Mouse (Mus musculus) intestine, embryonic 15.5 days (tissue): ENCODE measurements around the gene Kdm1a. TPM values are rescaled to one million over a fixed set of nuclear protein-coding genes. Genes with fewer than 3 reads are reported as not detected.

Experiments used
- ATAC-seq: fragments of 200-750 bp; cut with Nextera tagmentation; 2 replicates; pipeline ENCODE4 v1.8.0; 2017; ENCODE audit warnings: moderate TSS enrichment, moderate library complexity
- H3K27ac ChIP-seq: fragments of 300-500 bp; sonication (generic); 2 replicates; pipeline ENCODE4 v1.5.1; 2015; ENCODE audit warnings: mild to moderate bottlenecking, inconsistent platforms
- H3K27me3 ChIP-seq: fragments of 300-500 bp; sonication (generic); replicated peaks from 2 replicates; pipeline ENCODE4 v1.6.1; 2015; ENCODE audit warnings: inconsistent platforms
- H3K36me3 ChIP-seq: fragments of 300-500 bp; sonication (generic); 2 replicates; pipeline ENCODE4 v1.6.1; 2015; ENCODE audit warnings: inconsistent platforms
- H3K4me1 ChIP-seq: fragments of 300-500 bp; sonication (generic); replicated peaks from 2 replicates; pipeline ENCODE4 v1.6.1; 2015; ENCODE audit warnings: inconsistent platforms
- H3K4me2 ChIP-seq: fragments of 300-500 bp; sonication (generic); replicated peaks from 2 replicates; pipeline ENCODE4 v1.6.1; 2015; ENCODE audit warnings: mild to moderate bottlenecking, inconsistent platforms
- H3K4me3 ChIP-seq: fragments of 300-500 bp; sonication (generic); replicated peaks from 2 replicates; pipeline ENCODE4 v1.5.1; 2015; ENCODE audit warnings: inconsistent platforms
- H3K9ac ChIP-seq: fragments of 300-500 bp; sonication (generic); 2 replicates; pipeline ENCODE4 v1.6.1; 2015; ENCODE audit warnings: inconsistent platforms
- H3K9me3 ChIP-seq: fragments of 300-500 bp; sonication (generic); 2 replicates; pipeline ENCODE4 v1.6.1; 2016; ENCODE audit warnings: inconsistent platforms
- WGBS: fragments of 180-500 bp; shearing (Covaris S2); methylation state at CpG from one replicate; pipeline ENCODE4 v1.1.7; 2015; 5-methylcytosine and 5-hydroxymethylcytosine counted together
- polyA plus RNA-seq: library from polyadenylated mRNA; unstranded; fragments of >200 nt; fragmentation: Nextera tagmentation; extraction: Ambion mirVana; gene quantifications from 2 replicates; pipeline ENCODE4 v1.2.1, GENCODE M21; 2015

Gene Kdm1a
- polyA plus RNA-seq: 29.6 and 31.4 TPM in 2 replicates

DNA sequence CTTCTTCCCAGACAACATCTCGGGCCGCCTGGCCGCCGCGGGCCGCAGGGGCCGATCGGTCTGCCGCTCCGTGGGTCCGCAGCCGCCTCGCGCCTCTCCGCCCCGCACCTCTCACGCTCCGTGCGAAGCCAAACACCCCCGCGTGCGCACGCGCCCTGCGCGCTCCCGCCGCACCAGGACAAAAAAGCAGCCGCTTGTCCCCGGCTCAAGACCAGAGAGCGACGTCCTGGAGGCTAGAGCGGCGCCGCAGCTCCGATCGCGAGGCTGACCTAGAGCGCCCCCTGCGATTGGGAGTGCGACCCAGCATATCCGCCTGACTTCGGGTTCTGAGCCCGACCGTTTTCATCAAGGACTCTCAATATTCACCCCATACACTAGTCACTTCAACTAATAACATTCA, at the start of gene Kdm1a:
Gene Kdm1a, minus strand, starts transcription at position 156 of the 400 bp plus-strand sequence.
- Histone ChIP-seq H3K27ac (peak within 1 kb of the TSS; percentile 89), H3K36me3 (no peaks in the 10 kb centered on the region), H3K9ac (peak within 1 kb of the TSS; percentile 99), H3K9me3 (no peaks in the 10 kb centered on the region), H3K4me1 (peaks cover 6% of the 10 kb centered on the region; the same call in 1 of the 2 replicates), H3K4me2 (peak within 1 kb of the TSS; percentile 58), H3K27me3 (no peaks in the 10 kb centered on the region), H3K4me3 (peak within 1 kb of the TSS; percentile 99)
- ATAC-seq: peak; percentile 91
- WGBS: under 1% methylated on average over 32 of the region's 45 CpGs

DNA sequence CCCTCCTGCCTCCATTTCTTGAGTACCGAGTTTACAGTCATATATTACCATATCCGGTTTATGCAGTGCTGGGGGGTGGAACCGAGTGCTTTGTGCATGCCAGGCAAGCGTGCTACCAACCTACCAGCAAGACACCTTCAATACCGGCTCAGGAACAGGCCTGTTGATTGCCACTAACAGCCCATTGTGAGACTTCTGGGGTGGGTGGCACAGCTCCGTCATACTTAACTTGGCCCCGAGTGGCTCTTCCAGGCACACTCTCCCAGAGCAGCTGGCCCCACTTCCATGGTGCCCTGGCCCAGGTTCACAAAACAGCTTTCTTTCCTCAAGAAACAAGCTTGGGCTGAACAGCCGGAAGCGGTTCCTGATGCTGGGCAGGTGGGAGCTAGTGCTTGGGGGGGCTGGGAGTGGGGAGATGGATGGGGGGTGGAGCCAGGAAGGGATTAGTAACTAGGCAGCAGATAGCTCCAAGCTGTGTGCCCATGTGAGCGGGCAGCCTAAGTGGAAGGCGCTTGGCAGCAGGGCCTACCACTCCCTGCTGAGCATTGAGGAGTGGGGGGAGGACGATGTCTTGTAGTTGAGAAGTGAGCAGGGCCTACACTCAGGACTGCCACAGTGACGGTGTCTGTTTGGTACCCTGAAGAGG, 49.5 kb upstream of the Kdm1a start:
- H3K4me1 ChIP-seq: peaks cover 9% of the 10 kb centered on the region
- no peak overlapping the region for H3K9ac ChIP-seq
- 77% methylated on average over 13 of the region's 13 CpGs for WGBS
- no peaks in the 10 kb centered on the region for H3K9me3 ChIP-seq
- H3K36me3 ChIP-seq: 0 out of 2 replicates have a peak, but pooled peaks cover 9% of the 10 kb centered on the region
- no peak overlapping the region for H3K4me2 ChIP-seq
- ATAC-seq: no peak
- H3K27ac ChIP-seq: no peak overlapping the region; the same call in 1 of the 2 replicates
- no peak overlapping the region for H3K4me3 ChIP-seq
- H3K27me3 ChIP-seq: no peaks in the 10 kb centered on the region

DNA sequence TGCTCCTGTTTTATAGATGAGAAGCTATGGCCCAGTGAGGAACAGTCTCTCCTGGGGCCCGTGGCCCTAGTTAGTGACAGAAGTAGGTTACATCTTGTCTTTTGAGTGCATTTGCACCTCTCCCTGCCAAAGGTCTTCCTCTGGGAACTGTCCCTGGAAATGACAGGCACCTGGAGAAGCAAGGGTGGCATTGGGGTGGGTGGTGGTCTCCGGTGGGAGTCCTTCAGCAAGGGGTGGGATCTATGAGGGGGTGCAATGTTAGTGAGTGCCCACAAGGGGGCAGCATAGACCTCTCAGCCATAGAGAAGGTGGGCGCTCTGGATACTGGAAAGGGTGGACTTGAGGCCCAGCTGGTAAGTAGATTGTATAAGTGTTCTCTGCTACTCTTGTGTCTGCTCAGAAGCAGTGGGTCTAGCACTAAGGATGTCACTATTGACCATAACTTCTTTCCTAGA, 48.9 kb upstream of the Kdm1a start:
- Histone ChIP-seq H3K4me2 (no peak overlapping the region), H3K36me3 (0 out of 2 replicates have a peak, but pooled peaks cover 9% of the 10 kb centered on the region), H3K9ac (no peak overlapping the region), H3K27me3 (no peaks in the 10 kb centered on the region), H3K9me3 (no peaks in the 10 kb centered on the region), H3K4me1 (peaks cover 9% of the 10 kb centered on the region), H3K27ac (no peak overlapping the region; the same call in 1 of the 2 replicates), H3K4me3 (no peak overlapping the region)
- 57% methylated on average over 3 of the region's 3 CpGs for WGBS
- no peak for ATAC-seq

DNA sequence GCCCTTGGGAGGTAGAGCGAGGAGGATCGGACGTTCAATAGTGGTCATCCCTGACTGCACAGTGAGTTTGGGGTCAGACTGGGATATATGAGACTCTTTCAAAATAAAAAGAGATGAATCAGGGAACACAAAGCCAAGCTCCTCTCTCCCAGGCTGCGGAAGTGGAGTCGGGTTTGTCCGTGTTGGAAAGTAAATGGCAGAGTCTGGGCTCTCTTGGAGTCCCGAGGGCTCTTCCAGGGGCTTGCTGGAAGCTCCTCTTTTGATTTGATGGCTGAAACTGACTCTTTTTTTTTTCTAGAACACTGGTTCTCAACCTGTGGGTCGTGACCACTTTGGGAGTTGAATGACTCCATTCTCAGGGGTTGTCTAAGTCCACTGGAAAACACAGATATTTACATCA, 47.7 kb upstream of the Kdm1a start:
- H3K4me2 ChIP-seq: no peak overlapping the region
- 0 out of 2 replicates have a peak, but pooled peaks cover 9% of the 10 kb centered on the region for H3K36me3 ChIP-seq
- ATAC-seq: no peak
- no peak overlapping the region for H3K4me3 ChIP-seq
- H3K27ac ChIP-seq: no peak overlapping the region
- WGBS: 87% methylated on average over 8 of the region's 8 CpGs
- H3K9me3 ChIP-seq: no peaks in the 10 kb centered on the region
- H3K9ac ChIP-seq: no peak overlapping the region
- H3K4me1 ChIP-seq: peaks cover 9% of the 10 kb centered on the region
- H3K27me3 ChIP-seq: no peaks in the 10 kb centered on the region

DNA sequence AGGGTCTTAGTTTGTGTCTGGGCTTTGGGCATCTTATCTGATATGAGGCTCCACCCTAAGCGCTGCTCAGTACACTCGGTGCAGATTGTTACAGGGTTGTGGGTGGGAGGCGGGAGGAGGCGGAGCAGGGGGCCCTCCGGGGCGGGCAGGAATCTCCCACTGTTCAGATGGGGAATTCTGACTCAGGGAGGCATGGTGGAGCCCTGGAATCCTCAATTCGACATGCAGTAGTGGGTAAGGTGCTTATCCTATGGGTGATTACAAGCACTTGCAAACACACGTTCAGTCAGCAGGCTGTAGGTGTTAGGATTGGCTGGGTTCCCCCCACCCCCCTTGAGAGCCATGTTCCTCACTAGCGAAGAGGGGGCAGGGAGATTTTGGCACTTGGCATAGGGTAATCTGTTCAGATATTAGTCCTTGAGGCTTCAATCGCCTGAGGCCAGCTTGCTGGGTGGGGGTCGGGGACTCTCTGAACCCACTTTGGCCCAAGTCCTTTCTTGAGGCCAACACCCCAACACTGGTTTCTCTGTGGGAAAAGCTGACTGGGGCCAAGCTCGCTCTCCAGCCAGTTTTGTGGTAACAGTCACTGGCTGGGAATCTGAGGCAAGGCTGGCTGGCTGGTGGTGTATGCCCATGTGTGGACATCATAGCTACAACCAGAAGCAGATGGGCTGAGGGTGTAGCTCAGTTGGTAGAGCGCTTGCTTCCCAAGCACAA, 47.1 kb upstream of the Kdm1a start:
- 0 out of 2 replicates have a peak, but pooled peaks cover 5% of the 10 kb centered on the region for H3K36me3 ChIP-seq
- H3K9me3 ChIP-seq: no peaks in the 10 kb centered on the region
- ATAC-seq: peak; percentile 72
- H3K27me3 ChIP-seq: no peaks in the 10 kb centered on the region
- H3K4me1 ChIP-seq: peaks cover 9% of the 10 kb centered on the region
- H3K4me3 ChIP-seq: no peak overlapping the region
- 39% methylated on average over 13 of the region's 13 CpGs for WGBS
- peak overlapping the region; percentile 46 for H3K4me2 ChIP-seq
- 0 out of 2 replicates have a peak overlapping the region, but pooled peaks have one; percentile 0 for H3K9ac ChIP-seq
- 0 out of 2 replicates have a peak overlapping the region, but pooled peaks have one; percentile 44 for H3K27ac ChIP-seq

DNA sequence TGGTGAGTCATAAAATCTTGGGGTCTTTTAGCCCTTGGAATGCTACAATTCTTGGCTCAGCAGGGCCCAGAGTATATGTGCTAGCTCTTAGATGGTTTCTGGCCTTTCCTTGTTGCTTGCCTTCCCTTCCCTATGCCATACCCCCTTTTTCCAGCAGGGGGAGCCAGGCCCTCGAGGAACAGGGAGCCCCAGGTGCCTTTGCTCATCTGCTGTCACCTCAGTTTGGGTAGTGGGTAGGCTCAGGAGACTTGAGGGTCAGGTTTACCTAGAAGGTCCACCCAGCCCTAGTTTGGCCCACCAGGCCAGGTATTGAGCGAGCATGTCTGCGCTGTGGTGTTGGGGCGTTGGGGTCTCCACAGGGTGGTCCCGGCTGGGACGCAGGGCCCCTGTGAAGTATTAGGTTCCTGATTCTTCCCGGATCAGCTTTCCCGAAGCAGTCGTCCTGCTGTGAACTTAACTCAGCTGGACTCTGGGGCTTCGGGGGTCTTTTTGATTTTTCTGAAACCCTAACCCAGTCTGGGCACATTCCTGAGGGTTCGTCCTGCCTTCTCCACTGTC, 46.5 kb upstream of the Kdm1a start:
- Histone ChIP-seq H3K4me3 (no peak overlapping the region), H3K9ac (0 out of 2 replicates have a peak overlapping the region, but pooled peaks have one; percentile 0), H3K36me3 (0 out of 2 replicates have a peak, but pooled peaks cover 2% of the 10 kb centered on the region), H3K27ac (peak overlapping the region; percentile 44; the same call in 1 of the 2 replicates), H3K9me3 (no peaks in the 10 kb centered on the region), H3K4me1 (peaks cover 9% of the 10 kb centered on the region), H3K27me3 (no peaks in the 10 kb centered on the region), H3K4me2 (peak overlapping the region; percentile 46)
- ATAC-seq: peak; percentile 66
- 13% methylated on average over 11 of the region's 11 CpGs for WGBS

DNA sequence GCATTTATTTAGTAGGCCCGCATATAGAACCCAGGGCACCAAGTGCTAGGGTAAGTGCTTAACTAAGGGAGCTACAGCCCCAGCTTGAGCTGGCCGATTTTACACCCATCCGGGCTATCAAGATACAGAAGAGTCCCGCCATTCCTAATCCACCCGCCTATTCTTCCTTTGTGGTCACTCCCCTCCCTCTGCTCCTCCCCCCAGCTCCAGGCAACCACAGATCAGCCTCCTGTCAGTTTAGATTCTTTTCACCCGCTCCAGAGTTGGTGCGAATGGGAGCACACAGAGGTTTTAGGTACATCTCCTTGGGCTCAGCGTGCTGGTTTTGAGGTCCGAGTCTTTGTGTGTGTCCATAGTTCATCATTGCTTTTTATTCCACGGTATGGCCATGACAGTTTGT, 36.4 kb upstream of the Kdm1a start:
- 0 out of 2 replicates have a peak, but pooled peaks have one; percentile 50 for ATAC-seq
- H3K36me3 ChIP-seq: no peaks in the 10 kb centered on the region
- H3K4me3 ChIP-seq: no peak overlapping the region
- H3K27me3 ChIP-seq: peaks cover 25% of the 10 kb centered on the region
- WGBS: 17% methylated on average over 10 of the region's 10 CpGs
- H3K4me2 ChIP-seq: peak overlapping the region; percentile 25
- H3K9ac ChIP-seq: no peak overlapping the region
- H3K4me1 ChIP-seq: peaks cover 17% of the 10 kb centered on the region; the same call in 1 of the 2 replicates
- no peak overlapping the region for H3K27ac ChIP-seq
- H3K9me3 ChIP-seq: no peaks in the 10 kb centered on the region

DNA sequence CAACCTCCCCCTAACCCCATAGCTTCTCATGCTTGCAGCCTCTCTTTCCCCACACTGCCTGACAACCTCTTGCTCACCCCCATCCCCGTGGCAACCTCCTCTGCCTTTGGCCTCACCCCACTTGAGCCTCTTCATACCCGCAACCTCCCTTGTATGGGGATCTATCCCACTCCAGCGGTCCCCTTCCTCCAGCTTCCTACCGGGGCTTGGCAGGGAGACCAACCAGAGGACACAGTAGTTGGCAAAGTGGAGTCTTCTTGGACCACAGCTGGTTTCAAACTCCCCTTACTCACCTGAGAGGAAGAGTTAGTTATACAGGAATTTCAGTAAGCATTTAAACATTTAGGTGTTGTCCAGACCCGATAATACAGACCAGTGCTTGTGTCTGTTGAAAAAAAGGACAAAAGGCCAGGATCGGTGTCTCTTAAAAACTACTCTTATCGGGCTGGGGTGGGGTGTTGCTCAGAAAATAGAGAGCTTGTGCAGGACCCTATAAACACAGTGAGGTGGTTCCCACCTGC, 35.8 kb upstream of the Kdm1a start:
- Histone ChIP-seq H3K4me1 (peaks cover 17% of the 10 kb centered on the region; the same call in 1 of the 2 replicates), H3K4me3 (0 out of 2 replicates have a peak overlapping the region, but pooled peaks have one; percentile 54), H3K9ac (no peak overlapping the region), H3K9me3 (no peaks in the 10 kb centered on the region), H3K27ac (no peak overlapping the region), H3K36me3 (no peaks in the 10 kb centered on the region), H3K4me2 (peak overlapping the region; percentile 97), H3K27me3 (peaks cover 25% of the 10 kb centered on the region)
- ATAC-seq: no peak
- WGBS: 53% methylated on average over 7 of the region's 7 CpGs

DNA sequence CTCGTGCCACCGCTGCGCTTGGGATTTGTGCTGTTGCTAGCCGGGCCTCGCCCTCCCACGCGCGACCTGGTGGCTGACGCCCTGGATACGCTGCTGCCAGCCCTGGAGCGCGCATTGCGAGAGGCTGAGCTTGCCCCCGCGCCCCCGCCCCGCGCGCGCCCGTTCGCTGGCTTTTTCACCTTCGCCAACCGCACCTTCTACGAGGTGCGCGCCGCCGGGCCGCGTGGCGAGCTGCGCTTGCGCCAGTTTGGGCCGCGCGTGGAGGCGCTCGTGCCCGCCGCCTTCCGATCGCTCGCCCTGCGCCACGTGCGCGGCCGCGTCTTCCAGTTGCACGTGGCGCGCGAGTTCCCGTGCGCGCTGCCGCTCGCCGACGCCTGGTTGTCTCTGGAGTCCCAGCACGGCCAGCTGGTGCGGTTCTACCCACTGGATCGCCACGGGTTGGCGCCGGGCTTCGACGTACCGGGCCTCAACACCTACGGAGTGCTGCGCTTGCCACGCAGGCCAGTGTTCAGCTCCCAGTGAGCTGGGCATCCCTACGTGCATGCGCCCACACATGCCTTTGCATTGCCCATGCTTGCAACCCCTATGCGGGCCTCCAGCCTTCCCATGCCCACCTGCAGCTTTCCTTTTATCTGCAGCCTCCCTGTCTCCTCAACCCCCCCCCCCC, 35.2 kb upstream of the Kdm1a start:
- ATAC-seq: peak; percentile 57
- 1% methylated on average over 75 of the region's 76 CpGs for WGBS
- H3K4me3 ChIP-seq: peak overlapping the region; percentile 54

DNA sequence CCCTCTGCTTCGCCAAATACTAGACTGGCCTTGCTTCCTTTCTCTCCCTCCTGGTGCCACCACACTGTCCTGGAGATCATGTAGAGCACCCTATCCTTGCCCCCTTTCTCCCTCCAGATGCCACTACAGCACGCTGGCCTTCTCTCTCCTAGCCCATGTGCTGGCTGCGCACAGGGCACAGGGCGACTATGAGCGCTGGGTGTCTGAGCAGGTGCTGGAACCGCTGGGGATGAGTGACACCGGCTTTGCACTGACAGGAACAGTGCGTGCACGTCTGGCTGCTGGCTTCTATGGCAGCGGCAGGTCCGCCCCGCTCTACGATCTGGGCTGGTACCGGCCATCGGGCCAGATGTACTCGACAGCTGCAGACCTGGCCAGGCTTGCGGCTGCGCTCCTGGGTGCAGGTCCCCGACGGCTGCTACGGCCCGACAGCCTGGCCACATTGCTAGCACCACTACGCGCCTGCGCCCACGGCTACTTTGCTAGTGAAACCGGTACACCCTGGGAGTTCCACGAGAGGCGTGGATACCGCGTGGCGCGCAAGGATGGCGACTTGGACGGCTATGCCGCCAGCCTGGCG, 34.5 kb upstream of the Kdm1a start:
- H3K4me2 ChIP-seq: peak overlapping the region; percentile 97
- peaks cover 25% of the 10 kb centered on the region for H3K27me3 ChIP-seq
- peak; percentile 19; the same call in 1 of the 2 replicates for ATAC-seq
- no peaks in the 10 kb centered on the region for H3K9me3 ChIP-seq
- peak overlapping the region; percentile 54 for H3K4me3 ChIP-seq
- H3K4me1 ChIP-seq: peaks cover 17% of the 10 kb centered on the region; the same call in 1 of the 2 replicates
- H3K9ac ChIP-seq: peak overlapping the region; percentile 47
- H3K27ac ChIP-seq: no peak overlapping the region
- WGBS: 15% methylated on average over 37 of the region's 37 CpGs
- H3K36me3 ChIP-seq: no peaks in the 10 kb centered on the region

More for the DNA sequence above, 35.2 kb upstream of the Kdm1a start:
- Histone ChIP-seq H3K27ac (no peak overlapping the region), H3K36me3 (no peaks in the 10 kb centered on the region), H3K4me1 (peaks cover 17% of the 10 kb centered on the region; the same call in 1 of the 2 replicates), H3K4me2 (peak overlapping the region; percentile 97), H3K9me3 (no peaks in the 10 kb centered on the region), H3K9ac (peak overlapping the region; percentile 47), H3K27me3 (peaks cover 25% of the 10 kb centered on the region)

DNA sequence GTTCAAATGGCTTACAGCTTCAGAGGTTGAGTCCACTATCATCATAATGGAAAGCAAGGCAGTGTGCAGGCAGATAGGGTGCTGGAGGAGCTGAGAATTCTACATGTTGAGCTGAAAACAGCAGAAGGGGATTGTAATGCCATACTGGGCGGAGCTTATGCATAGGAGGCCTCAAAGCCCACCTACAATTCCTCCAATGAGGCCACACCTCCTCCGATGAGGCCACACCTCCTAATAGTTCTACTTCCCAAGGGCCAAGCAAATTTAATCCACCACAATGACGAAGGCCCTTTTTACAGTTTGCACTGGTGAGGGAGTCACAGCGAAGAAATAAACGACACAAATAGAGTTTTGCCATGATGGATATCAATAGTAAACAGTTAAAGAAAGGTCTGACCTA, 34.0 kb upstream of the Kdm1a start:
- no peak overlapping the region for H3K9ac ChIP-seq
- peaks cover 17% of the 10 kb centered on the region; the same call in 1 of the 2 replicates for H3K4me1 ChIP-seq
- no peaks in the 10 kb centered on the region for H3K36me3 ChIP-seq
- no peak; the same call in 1 of the 2 replicates for ATAC-seq
- no peak overlapping the region for H3K27ac ChIP-seq
- H3K4me2 ChIP-seq: no peak overlapping the region
- 59% methylated on average over 5 of the region's 5 CpGs for WGBS
- peaks cover 25% of the 10 kb centered on the region for H3K27me3 ChIP-seq
- H3K4me3 ChIP-seq: no peak overlapping the region
- H3K9me3 ChIP-seq: no peaks in the 10 kb centered on the region
